Mouse (Mus musculus): Measurements from ENCODE around the gene Jak1.

Jak1 gene

GRCm38 (mm10) chr4:101238589-101238988 is 26.5 kb downstream of the Jak1 start:
- no peak for DNase-seq

- DNase-seq: no peak
Observed at GRCm38 (mm10) chr4:101236797-101237196, 28.3 kb downstream of the Jak1 start.

- no peak for DNase-seq
Observed at GRCm38 (mm10) chr4:101235964-101236363, 29.1 kb downstream of the Jak1 start.

GRCm38 (mm10) chr4:101234753-101235152 is 30.3 kb downstream of the Jak1 start:
- no peak for DNase-seq

- peak; percentile 41 to 61 for DNase-seq
Observed at GRCm38 (mm10) chr4:101234332-101234731, 30.8 kb downstream of the Jak1 start.

- no peak for DNase-seq
Observed at GRCm38 (mm10) chr4:101230621-101231020, 34.5 kb downstream of the Jak1 start.

- DNase-seq: no peak
Observed at GRCm38 (mm10) chr4:101227398-101227797, 37.7 kb downstream of the Jak1 start.

GRCm38 (mm10) chr4:101225984-101226383 is 39.1 kb downstream of the Jak1 start:
- DNase-seq: no peak

GRCm38 (mm10) chr4:101220946-101221345 is 44.1 kb downstream of the Jak1 start:
- DNase-seq: no peak

- DNase-seq: no peak
Observed at GRCm38 (mm10) chr4:101219839-101220238, 45.2 kb downstream of the Jak1 start.

GRCm38 (mm10) chr4:101217026-101217540 is 48.0 kb downstream of the Jak1 start:
- DNase-seq: no peak

GRCm38 (mm10) chr4:101216286-101216685 is 48.8 kb downstream of the Jak1 start:
- DNase-seq: peak; percentile 61 to 70

GRCm38 (mm10) chr4:101213477-101213876 is 51.6 kb downstream of the Jak1 start:
- DNase-seq: no peak

GRCm38 (mm10) chr4:101207492-101207891 is 57.6 kb downstream of the Jak1 start:
- no peak for DNase-seq

- DNase-seq: no peak
Observed at GRCm38 (mm10) chr4:101203518-101203917, 61.6 kb downstream of the Jak1 start.

- DNase-seq: no peak
Observed at GRCm38 (mm10) chr4:101202626-101203025, 62.5 kb downstream of the Jak1 start.

GRCm38 (mm10) chr4:101199433-101200081 is 65.5 kb downstream of the Jak1 start:
- DNase-seq: no peak

GRCm38 (mm10) chr4:101198333-101198732 is 66.7 kb downstream of the Jak1 start:
- peak; percentile 76 to 84 for DNase-seq

GRCm38 (mm10) chr4:101197421-101198170 is 67.5 kb downstream of the Jak1 start:
- no peak for DNase-seq

GRCm38 (mm10) chr4:101196407-101196806 is 68.7 kb downstream of the Jak1 start:
- no peak for DNase-seq

- DNase-seq: no peak
Observed at GRCm38 (mm10) chr4:101194170-101194569, 70.9 kb downstream of the Jak1 start.

GRCm38 (mm10) chr4:101192241-101192976 is 72.7 kb downstream of the Jak1 start:
- peak in 1 of 2 experiments; percentile 18 for DNase-seq

GRCm38 (mm10) chr4:101187381-101187780 is 77.7 kb downstream of the Jak1 start:
- DNase-seq: no peak

All from kidney, adult 8-10 months (tissue).